Mouse (Mus musculus) limb, embryonic 11.5 days (tissue): Measurements from ENCODE around the gene Gm28308. TPM values are rescaled to one million over a fixed set of nuclear protein-coding genes. Genes with fewer than 3 reads are reported as not detected.

Experiments
- ATAC-seq: fragments of 200-750 bp; cut with Nextera tagmentation; 2 replicates; pipeline ENCODE4 v1.8.0; 2017; ENCODE audit warnings: low read depth; ENCODE audit not compliant: insufficient number of reproducible peaks, low FRiP score, low TSS enrichment
- DNase-seq: peaks from one replicate; pipeline ENCODE4 v3.0.0-alpha.2; 2015; ENCODE audit warnings: low spot score
- H3K27ac ChIP-seq: fragments of 300-500 bp; sonication (generic); replicated peaks from 2 replicates; pipeline ENCODE4 v1.5.1; 2014; ENCODE audit warnings: low read depth, mild to moderate bottlenecking, low read length
- H3K27me3 ChIP-seq: fragments of 300-500 bp; sonication (generic); 2 replicates; pipeline ENCODE4 v1.6.1; 2014; ENCODE audit warnings: mild to moderate bottlenecking, low read length, mixed read lengths; ENCODE audit not compliant: control insufficient read depth, insufficient read depth
- H3K36me3 ChIP-seq: fragments of 300-500 bp; sonication (generic); 2 replicates; pipeline ENCODE4 v1.6.1; 2014; ENCODE audit warnings: mild to moderate bottlenecking, low read length, moderate library complexity, mixed read lengths; ENCODE audit not compliant: control insufficient read depth, insufficient read depth
- H3K4me1 ChIP-seq: fragments of 300-500 bp; sonication (generic); 2 replicates; pipeline ENCODE4 v1.6.1; 2014; ENCODE audit warnings: low read length, mixed read lengths; ENCODE audit not compliant: control insufficient read depth, insufficient read depth
- H3K4me2 ChIP-seq: fragments of 300-500 bp; sonication (generic); 2 replicates; pipeline ENCODE4 v1.6.1; 2014; ENCODE audit warnings: low read depth, mild to moderate bottlenecking, moderate library complexity; ENCODE audit not compliant: severe bottlenecking
- H3K4me3 ChIP-seq: fragments of 300-500 bp; sonication (generic); 2 replicates; pipeline ENCODE4 v1.5.1; 2014; ENCODE audit warnings: low read depth, low read length
- H3K9ac ChIP-seq: fragments of 300-500 bp; sonication (generic); 2 replicates; pipeline ENCODE4 v1.6.1; 2014; ENCODE audit warnings: mild to moderate bottlenecking, low read length
- H3K9me3 ChIP-seq: fragments of 300-500 bp; sonication (generic); 2 replicates; pipeline ENCODE4 v1.6.1; 2016; ENCODE audit warnings: low read length; ENCODE audit not compliant: control insufficient read depth
- WGBS: fragments of 180-500 bp; shearing (Covaris S2); extraction: QIAGEN DNeasy Blood & Tissue Kit; methylation state at CpG from one replicate; pipeline ENCODE4 v1.1.7; 2014; 5-methylcytosine and 5-hydroxymethylcytosine counted together
- polyA plus RNA-seq: library from polyadenylated mRNA; unstranded; fragments of >200 nt; fragmentation: Nextera tagmentation; extraction: Ambion mirVana; gene quantifications from 2 replicates; pipeline ENCODE4 v1.2.1, GENCODE M21; 2014

The Gm28308 gene
- polyA plus RNA-seq, 1 experiment from 2014 or later = 1.3 TPM

DNA sequence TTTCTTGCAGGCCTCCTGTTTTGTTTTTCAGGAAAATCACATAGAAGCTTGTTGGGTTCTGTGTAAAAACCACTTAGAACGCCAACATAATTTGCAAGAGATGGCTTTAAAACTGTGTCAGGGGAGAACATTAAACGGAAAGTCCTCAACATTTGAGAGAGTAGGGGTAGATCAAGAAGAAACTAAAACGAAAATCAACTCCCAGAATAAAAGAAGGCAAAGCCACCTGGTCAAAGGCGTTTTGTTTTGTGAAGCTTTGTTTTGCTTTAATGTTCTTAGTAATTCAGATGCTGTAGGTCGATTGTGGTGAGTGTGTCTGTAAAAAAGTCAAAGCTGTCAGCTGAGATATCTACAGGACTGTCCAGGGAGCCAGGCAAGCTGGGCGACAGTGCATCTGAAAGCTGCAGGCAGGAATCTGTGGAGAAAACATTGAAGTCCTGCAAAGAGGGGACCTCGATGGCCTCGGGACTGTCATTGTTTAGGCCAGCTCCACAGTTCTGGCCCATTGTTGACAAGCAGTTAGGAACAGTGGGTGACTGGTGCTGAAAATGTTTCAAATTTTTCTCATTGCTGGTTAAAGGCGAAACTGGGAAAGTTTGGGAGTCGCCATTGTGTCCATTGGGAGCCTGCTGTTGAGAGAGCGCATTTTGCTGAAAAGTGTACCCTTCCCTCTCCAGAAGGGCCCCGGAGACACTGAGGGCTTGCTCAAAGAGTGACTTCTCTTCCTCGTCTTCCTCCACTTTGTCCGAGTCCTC, 50.4 kb downstream of the Gm28308 start:
- ATAC-seq (no peak), DNase-seq (peak; percentile 48)
- peak overlapping the region; percentile 23; the same call in 1 of the 2 replicates for H3K9ac ChIP-seq
- no peaks in the 10 kb centered on the region for H3K9me3 ChIP-seq
- peak overlapping the region; percentile 26 for H3K4me3 ChIP-seq
- H3K4me1 ChIP-seq = peaks cover 59% of the 10 kb centered on the region
- 7% methylated on average over 14 of the region's 14 CpGs for WGBS
- no peak overlapping the region for H3K27ac ChIP-seq
- peaks cover 18% of the 10 kb centered on the region for H3K27me3 ChIP-seq
- peak overlapping the region; percentile 69 for H3K4me2 ChIP-seq
- no peaks in the 10 kb centered on the region for H3K36me3 ChIP-seq

DNA sequence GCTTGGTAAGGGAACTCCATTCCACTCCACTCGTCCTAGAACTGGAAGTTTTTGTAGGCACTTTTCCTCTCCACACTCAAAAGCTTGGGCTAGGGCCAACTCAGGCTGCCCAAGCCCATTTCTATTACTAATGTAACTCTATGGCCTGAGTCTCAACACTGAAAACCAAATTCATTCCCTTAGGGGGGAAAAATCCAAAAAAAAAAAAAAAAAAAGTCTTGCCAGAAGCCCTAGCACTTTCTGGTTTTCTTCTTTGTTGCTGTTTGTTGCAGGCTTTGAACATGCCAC, 51.1 kb downstream of the Gm28308 start:
- no peak overlapping the region for H3K4me3 ChIP-seq
- H3K4me1 ChIP-seq = peaks cover 58% of the 10 kb centered on the region
- H3K27ac ChIP-seq = no peak overlapping the region
- H3K4me2 ChIP-seq = no peak overlapping the region
- ATAC-seq (no peak), DNase-seq (no peak)
- peaks cover 21% of the 10 kb centered on the region for H3K27me3 ChIP-seq
- H3K9ac ChIP-seq = no peak overlapping the region
- H3K9me3 ChIP-seq = no peaks in the 10 kb centered on the region
- no peaks in the 10 kb centered on the region for H3K36me3 ChIP-seq
- 15% methylated on average over 1 of the region's 1 CpGs for WGBS

DNA sequence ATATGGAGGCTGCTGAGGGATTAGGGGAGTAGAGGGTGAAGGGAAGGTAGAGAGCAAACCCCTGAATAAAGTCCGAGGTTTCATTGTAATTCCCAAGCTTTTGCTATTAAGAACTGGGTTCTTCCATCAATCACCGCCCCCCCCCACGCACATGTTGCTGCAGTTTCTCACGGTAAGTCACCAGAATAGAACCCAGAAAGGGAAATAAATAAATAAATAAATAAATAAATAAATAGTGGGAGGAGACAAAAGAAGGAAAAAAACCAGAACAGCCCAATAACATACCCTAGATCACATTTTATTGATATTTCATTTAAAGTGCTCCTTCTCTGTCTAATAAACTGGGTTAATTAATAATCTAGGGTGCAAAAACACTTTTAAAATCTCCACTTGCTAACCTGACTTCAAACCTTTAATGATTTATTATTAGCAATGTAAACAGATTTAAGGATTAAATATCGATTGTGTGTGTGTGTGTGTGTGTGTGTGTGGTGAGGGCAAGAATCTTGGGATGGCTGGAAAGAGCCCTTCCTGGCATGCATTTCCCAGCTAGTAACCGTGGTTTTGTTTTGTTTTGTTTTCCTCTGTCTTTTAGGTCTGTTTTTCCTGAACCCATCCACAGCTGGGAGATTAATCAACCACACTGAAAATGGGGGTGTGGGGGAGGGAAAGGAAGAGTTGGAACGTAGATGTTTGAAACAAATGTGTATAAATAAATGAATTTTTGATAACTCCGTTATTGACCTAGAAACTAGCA, 51.6 kb downstream of the Gm28308 start:
- Histone ChIP-seq H3K9me3 (no peaks in the 10 kb centered on the region), H3K4me3 (no peak overlapping the region), H3K9ac (no peak overlapping the region), H3K36me3 (no peaks in the 10 kb centered on the region), H3K4me2 (peak overlapping the region; percentile 97; the same call in 1 of the 2 replicates), H3K27ac (no peak overlapping the region), H3K4me1 (peaks cover 58% of the 10 kb centered on the region), H3K27me3 (peaks cover 23% of the 10 kb centered on the region)
- ATAC-seq (no peak), DNase-seq (peak; percentile 23)
- WGBS = 7% methylated on average over 8 of the region's 8 CpGs

DNA sequence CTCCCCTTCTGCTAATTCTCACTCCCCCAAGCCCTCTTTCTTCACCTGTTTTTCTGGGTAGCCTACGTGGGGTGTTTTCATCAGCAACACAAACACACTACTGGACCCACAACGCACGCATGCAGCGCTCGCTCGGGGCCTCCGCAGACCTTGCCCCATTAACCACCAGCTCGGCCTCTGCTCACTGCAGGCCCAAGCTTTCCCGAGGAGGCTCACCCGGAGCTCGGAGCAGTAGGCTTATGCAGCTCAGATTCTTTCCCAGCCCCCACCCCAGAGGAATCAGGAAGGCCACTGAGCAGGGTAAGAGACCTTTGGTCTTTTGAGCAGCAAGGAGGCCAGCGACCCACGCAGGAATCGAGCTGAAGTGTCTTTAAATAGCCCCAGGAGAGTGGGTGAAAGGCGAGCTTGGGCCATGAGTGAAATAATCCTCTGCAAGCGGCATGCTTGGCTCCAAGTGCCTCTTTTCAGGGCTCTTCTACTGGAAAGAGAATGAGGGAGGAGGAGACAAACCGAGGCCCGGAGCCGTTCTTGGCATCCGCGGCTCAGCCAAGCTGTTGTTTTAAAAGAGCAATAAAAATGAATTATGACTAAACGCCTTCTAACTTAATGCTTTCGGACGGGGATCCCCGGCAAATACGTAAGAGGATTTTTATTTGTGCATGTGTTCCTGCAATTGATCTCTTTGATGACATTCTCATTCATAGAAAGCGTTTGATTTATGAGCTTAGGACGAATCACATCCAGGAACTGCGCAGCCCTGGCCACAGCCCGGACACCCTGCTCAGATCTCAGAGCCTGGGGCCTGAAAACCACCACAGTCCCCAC, 52.4 kb downstream of the Gm28308 start:
- no peaks in the 10 kb centered on the region for H3K9me3 ChIP-seq
- H3K9ac ChIP-seq = 0 out of 2 replicates have a peak overlapping the region, but pooled peaks have one; percentile 34
- H3K4me2 ChIP-seq = peak overlapping the region; percentile 97
- H3K4me3 ChIP-seq = peak overlapping the region; percentile 12; the same call in 1 of the 2 replicates
- H3K27ac ChIP-seq = peak overlapping the region; percentile 48
- ATAC-seq = peak; percentile 52; the same call in 1 of the 2 replicates
- H3K27me3 ChIP-seq = peaks cover 29% of the 10 kb centered on the region
- H3K36me3 ChIP-seq = no peaks in the 10 kb centered on the region
- DNase-seq = peak; percentile 76
- peaks cover 54% of the 10 kb centered on the region for H3K4me1 ChIP-seq
- under 1% methylated on average over 30 of the region's 30 CpGs for WGBS

DNA sequence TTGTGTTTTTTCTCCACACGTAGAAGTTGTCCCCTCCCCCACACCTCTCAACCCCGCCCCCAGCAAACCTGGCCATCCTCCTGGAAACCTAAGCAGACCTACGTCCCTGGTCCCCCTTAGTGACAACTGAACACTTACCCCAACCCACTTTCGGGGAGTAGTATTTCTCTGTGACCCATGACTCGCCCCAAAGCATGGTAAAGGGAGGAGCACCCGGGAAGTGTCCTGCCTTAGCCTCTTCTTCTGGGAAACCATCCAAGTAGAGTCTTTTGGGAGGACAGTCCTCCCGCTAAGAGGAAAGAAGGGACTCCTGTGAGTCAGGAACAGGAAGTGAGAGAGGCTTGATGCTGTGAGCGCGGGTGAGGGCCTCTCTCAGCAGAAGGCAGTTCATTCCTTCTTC, 53.2 kb downstream of the Gm28308 start:
- Histone ChIP-seq H3K4me2 (peak overlapping the region; percentile 97), H3K4me1 (peaks cover 50% of the 10 kb centered on the region), H3K36me3 (no peaks in the 10 kb centered on the region), H3K9ac (no peak overlapping the region), H3K4me3 (no peak overlapping the region), H3K9me3 (no peaks in the 10 kb centered on the region), H3K27me3 (peaks cover 34% of the 10 kb centered on the region), H3K27ac (peak overlapping the region; percentile 48; the same call in 1 of the 2 replicates)
- DNase-seq (no peak), ATAC-seq (no peak)
- 4% methylated on average over 9 of the region's 9 CpGs for WGBS

DNA sequence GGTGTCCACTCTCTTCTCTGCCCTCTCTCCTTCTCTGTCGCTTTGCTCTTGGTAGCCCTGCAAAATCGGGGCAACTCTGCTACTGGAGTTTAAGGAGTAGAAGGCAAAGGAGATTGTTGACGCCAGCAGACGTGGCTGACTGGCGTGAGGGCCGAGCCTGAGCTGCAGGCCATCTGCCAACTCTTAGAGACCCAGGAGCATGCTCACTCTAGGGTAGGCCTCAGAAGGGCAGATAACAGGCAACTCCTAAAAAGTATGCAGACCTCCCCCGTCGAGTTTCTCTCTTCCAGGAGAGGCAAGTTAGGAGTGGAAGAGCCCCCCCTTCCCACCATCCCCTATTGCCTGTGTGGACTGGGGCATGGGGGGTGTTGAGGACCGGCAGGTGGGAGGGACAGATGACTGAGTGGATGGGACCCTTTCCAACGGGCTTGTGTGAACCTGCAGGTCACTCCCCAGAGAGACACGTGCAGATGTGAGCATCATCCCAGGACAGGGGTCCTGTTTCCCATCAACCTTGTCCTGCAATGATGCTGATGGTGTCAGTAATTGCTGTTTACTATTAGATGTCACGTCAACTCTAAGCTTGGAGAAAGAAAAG, 53.9 kb downstream of the Gm28308 start:
- H3K27ac ChIP-seq = no peak overlapping the region
- peak overlapping the region; percentile 73 for H3K4me3 ChIP-seq
- peak overlapping the region; percentile 97 for H3K4me2 ChIP-seq
- DNase-seq = peak; percentile 52
- H3K9ac ChIP-seq = no peak overlapping the region
- H3K4me1 ChIP-seq = peaks cover 42% of the 10 kb centered on the region
- no peaks in the 10 kb centered on the region for H3K36me3 ChIP-seq
- 4% methylated on average over 12 of the region's 12 CpGs for WGBS
- no peak for ATAC-seq
- H3K9me3 ChIP-seq = no peaks in the 10 kb centered on the region
- H3K27me3 ChIP-seq = peaks cover 40% of the 10 kb centered on the region

DNA sequence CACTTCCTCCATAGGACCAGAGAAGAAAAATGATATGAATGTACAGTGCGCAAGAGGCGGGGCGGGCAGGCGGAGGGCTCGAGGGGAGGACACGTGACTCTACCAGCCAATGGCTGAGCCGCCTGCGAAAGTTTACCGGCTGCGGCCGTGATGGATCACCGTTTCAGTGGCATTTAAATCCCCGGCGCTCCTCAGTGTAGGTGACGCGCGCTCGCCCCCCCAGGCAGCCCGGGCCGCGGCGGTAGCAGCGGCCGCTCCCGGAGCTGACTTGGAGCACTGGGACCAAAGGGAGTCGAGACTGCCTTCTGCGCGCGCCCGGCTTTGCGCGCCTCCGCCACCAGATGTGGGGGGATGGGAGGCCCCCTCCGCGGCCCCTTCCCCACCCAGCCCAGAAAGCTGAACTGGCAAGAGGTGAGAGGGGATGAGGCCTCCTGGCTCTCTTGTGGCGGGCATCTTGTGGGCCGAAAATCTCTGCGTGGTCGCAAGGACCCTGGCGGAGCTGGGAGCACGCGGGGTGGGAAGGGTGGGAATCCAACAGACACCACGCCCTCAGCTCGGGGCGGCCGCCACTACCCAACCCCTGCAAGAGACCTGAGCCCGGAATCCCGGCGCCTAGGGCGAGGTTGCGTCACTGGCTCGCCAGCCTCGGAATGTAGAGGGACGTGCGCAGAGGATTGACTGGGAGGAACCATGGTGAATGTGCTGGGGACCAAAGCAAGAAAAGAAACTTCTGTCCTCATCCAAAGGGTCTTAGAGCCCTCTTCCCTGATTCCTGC, 54.7 kb downstream of the Gm28308 start, which contains the start of gene Hoxa1:
Hoxa1 (minus strand) TSS at position 42 of the 776 bp plus-strand sequence.
- peak; percentile 88 for DNase-seq
- peak; percentile 76 for ATAC-seq
- Histone ChIP-seq H3K4me1 (peaks cover 34% of the 10 kb centered on the region), H3K27me3 (peaks cover 43% of the 10 kb centered on the region), H3K36me3 (no peaks in the 10 kb centered on the region), H3K9ac (peak within 1 kb of the TSS; percentile 51), H3K27ac (peak within 1 kb of the TSS; percentile 52), H3K9me3 (no peaks in the 10 kb centered on the region), H3K4me2 (peak within 1 kb of the TSS; percentile 97), H3K4me3 (peak within 1 kb of the TSS; percentile 73)
- WGBS = under 1% methylated on average over 53 of the region's 55 CpGs
